Mouse (Mus musculus) small intestine, adult 2 months (tissue): ENCODE results near the gene Ptpdc1. TPM values are rescaled to one million over a fixed set of nuclear protein-coding genes. Genes with fewer than 3 reads are reported as not detected.

Experiments used
- H3K27ac ChIP-seq: fragments of 200-500 bp; 2 replicates; pipeline ENCODE4 v1.5.1; 2012; ENCODE audit warnings: low read depth, low read length, control low read depth, inconsistent platforms; ENCODE audit not compliant: insufficient read depth
- H3K27me3 ChIP-seq: fragments of 200-500 bp; 2 replicates; pipeline ENCODE4 v1.6.1; 2012; ENCODE audit warnings: mild to moderate bottlenecking, moderate library complexity, low read length, inconsistent platforms; ENCODE audit not compliant: control insufficient read depth, insufficient read depth
- H3K36me3 ChIP-seq: fragments of 200-500 bp; 2 replicates; pipeline ENCODE4 v1.6.1; 2012; ENCODE audit warnings: mild to moderate bottlenecking, low read length, control low read depth, inconsistent platforms; ENCODE audit not compliant: control insufficient read depth, insufficient read depth
- H3K4me1 ChIP-seq: fragments of 200-500 bp; 2 replicates; pipeline ENCODE4 v1.6.1; 2012; ENCODE audit warnings: low read length, inconsistent platforms, mixed read lengths; ENCODE audit not compliant: control insufficient read depth, insufficient read depth, insufficient read length
- H3K4me3 ChIP-seq: fragments of 200-500 bp; 2 replicates; pipeline ENCODE4 v1.5.1; 2012; ENCODE audit warnings: low read depth, mild to moderate bottlenecking, control low read depth, inconsistent platforms, low read length, moderate library complexity
- CTCF ChIP-seq: fragments of 200-500 bp; IDR thresholded peaks from 2 replicates; pipeline ENCODE4 v1.5.1; 2012; ENCODE audit warnings: low read depth, mild to moderate bottlenecking, control low read depth, inconsistent platforms, low read length, moderate library complexity, mixed read lengths; ENCODE audit not compliant: insufficient replicate concordance, insufficient read length; ENCODE audit errors: extremely low read depth
- POLR2A ChIP-seq: fragments of 200-500 bp; IDR thresholded peaks from 2 replicates; pipeline ENCODE4 v1.6.1; 2012; ENCODE audit warnings: low read depth, mild to moderate bottlenecking, control low read depth, inconsistent platforms, low read length, moderate library complexity
- WGBS: fragments of 180-500 bp; shearing (Covaris S2); methylation state at CpG from one replicate; pipeline ENCODE4 v1.1.7; 2018; 5-methylcytosine and 5-hydroxymethylcytosine counted together
- polyA plus RNA-seq: library from polyadenylated mRNA; depleted of rRNA; stranded (reverse); fragments of >200 nt; gene quantifications from 2 replicates; pipeline ENCODE4 v1.2.3, GENCODE M21; 2012

The Ptpdc1 gene
- polyA plus RNA-seq, 1 experiment: 0.62 TPM

DNA sequence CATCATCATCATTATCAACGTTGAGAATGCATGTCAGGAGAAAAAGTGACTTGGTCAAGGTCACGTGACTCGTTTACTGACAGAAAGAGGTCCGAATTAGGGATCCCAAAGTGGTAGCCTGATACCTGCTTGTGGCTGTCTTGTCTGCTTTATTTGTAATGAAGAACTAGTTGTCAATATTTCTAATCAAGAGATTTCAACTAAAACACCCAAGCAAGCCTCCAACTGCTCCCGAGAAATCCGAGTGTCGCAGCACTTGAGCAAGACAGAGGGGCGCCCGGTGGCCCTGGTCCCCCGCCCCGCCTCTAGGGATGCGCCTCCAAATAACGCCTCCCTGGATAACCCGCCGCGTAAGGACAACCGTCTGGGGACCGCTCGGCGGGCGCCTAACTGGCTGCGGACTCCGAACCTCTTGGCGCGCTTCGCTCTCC is 481 bp downstream of the Ptpdc1 start:
- H3K36me3 ChIP-seq: no peaks in the 10 kb centered on the region
- H3K4me3 ChIP-seq: peak overlapping the region; percentile 91
- H3K4me1 ChIP-seq: peaks cover 3% of the 10 kb centered on the region; the same call in 1 of the 2 replicates
- peak overlapping the region; percentile 58 for H3K27ac ChIP-seq
- TF ChIP-seq POLR2A: no peak
- TF ChIP-seq CTCF: no peak
- WGBS: 2% methylated on average over 26 of the region's 26 CpGs
- H3K27me3 ChIP-seq: no peaks in the 10 kb centered on the region

GRCm38 (mm10) chr13:48618890-48619289 is 6.6 kb downstream of the Ptpdc1 start:
- Histone ChIP-seq H3K27ac (no peak overlapping the region), H3K4me1 (no peaks in the 10 kb centered on the region), H3K36me3 (no peaks in the 10 kb centered on the region), H3K4me3 (no peak overlapping the region), H3K27me3 (no peaks in the 10 kb centered on the region)
- no peak for TF ChIP-seq CTCF
- TF ChIP-seq POLR2A: no peak
- WGBS: 99% methylated on average over 4 of the region's 4 CpGs

DNA sequence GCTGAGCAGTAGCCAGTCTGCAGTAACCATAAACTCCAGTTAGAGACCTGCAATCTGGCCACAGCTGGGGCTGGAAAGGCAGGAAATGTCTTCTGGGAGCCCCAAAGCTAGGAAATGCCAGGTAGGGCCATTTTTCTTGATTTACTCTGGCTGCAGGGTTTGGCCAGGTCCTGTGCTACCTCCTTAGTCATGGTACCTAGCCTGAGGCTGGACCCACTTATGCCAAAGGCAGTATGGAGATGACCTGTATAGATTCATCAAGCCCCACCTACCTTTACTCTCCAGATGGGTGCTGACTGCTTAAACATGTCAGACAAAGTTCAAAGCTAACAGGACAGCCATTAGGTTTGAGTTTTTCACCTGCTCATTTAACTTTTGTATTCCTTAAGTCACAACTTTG is 7.7 kb downstream of the Ptpdc1 start:
- no peak overlapping the region for H3K4me3 ChIP-seq
- no peaks in the 10 kb centered on the region for H3K4me1 ChIP-seq
- no peaks in the 10 kb centered on the region for H3K36me3 ChIP-seq
- TF ChIP-seq POLR2A (no peak), CTCF (no peak)
- H3K27ac ChIP-seq: no peak overlapping the region
- no peaks in the 10 kb centered on the region for H3K27me3 ChIP-seq

DNA sequence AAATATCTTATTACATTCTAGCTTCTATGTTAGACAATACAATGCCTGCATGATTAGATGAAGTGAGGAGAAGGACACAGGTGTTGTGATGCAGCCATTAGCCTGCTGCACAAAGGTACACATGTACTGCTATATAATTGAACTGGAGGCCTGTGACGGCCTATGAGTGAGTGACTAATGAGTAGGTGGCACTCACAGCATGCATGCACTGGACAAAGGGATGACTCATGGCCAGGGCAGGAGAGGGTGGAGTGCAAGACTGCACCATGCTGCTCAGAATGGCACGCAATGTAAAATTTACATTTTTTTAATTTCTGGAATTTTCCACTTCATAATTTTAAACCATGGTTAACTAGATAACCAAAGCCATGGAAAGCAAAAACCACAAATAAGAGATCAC is 10.9 kb downstream of the Ptpdc1 start:
- WGBS: 88% methylated on average over 2 of the region's 2 CpGs
- Histone ChIP-seq H3K27me3 (no peaks in the 10 kb centered on the region), H3K4me1 (no peaks in the 10 kb centered on the region), H3K4me3 (no peak overlapping the region), H3K27ac (no peak overlapping the region), H3K36me3 (no peaks in the 10 kb centered on the region)
- no peak for TF ChIP-seq CTCF
- no peak for TF ChIP-seq POLR2A

DNA sequence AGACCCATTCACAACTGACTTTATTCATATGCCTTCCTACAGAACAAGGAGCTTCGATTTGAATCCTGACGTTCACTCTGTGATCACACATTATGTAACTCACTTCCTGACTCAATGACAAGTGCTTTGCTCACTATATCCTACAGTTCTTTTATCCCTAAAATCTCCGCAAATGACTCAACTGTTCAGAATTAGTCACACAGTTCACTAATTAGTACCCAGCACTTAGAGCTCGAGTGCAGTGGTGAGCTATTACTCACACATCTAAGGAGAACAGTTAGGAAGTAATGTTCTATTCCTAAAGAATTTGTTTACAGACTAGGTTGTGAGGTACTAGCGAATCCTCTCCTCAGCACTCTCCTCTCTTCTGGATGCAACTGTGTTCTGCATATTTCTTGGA is 16.4 kb downstream of the Ptpdc1 start:
- TF ChIP-seq CTCF (no peak), POLR2A (no peak)
- Histone ChIP-seq H3K27ac (no peak overlapping the region), H3K4me1 (no peaks in the 10 kb centered on the region), H3K4me3 (no peak overlapping the region), H3K36me3 (no peaks in the 10 kb centered on the region), H3K27me3 (no peaks in the 10 kb centered on the region)
- 81% methylated on average over 5 of the region's 5 CpGs for WGBS

DNA sequence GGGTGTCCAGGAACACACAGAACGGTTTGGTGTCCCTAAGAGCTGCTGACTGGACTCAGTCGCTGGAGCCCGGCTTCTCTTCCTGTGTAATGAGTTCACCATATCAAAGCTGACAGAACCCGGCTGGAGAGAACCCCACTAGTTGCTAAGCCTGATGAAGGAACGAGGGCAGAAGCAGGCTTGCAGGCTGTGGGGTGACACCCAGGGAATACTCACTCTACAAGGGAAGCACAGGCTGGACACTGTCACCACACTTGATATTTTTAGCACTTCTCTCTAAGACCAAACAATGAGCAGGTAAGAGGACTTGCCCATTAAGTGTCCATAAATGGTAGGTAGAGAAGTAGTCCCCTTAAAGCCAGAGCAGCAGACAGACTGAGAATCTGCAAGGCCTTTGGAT is 20.9 kb downstream of the Ptpdc1 start:
- 85% methylated on average over 5 of the region's 5 CpGs for WGBS
- Histone ChIP-seq H3K36me3 (no peaks in the 10 kb centered on the region), H3K27ac (no peak overlapping the region), H3K27me3 (no peaks in the 10 kb centered on the region), H3K4me1 (no peaks in the 10 kb centered on the region), H3K4me3 (no peak overlapping the region)
- no peak for TF ChIP-seq POLR2A
- no peak for TF ChIP-seq CTCF

- Histone ChIP-seq H3K27ac (no peak overlapping the region), H3K27me3 (no peaks in the 10 kb centered on the region), H3K4me3 (no peak overlapping the region), H3K4me1 (no peaks in the 10 kb centered on the region), H3K36me3 (no peaks in the 10 kb centered on the region)
- WGBS: 82% methylated on average over 3 of the region's 3 CpGs
- no peak for TF ChIP-seq CTCF
- TF ChIP-seq POLR2A: no peak
Measured at GRCm38 (mm10) chr13:48603296-48603695, 22.2 kb downstream of the Ptpdc1 start.

GRCm38 (mm10) chr13:48594605-48595004 is 30.9 kb downstream of the Ptpdc1 start:
- H3K27ac ChIP-seq: no peak overlapping the region
- H3K4me3 ChIP-seq: no peak overlapping the region
- H3K27me3 ChIP-seq: no peaks in the 10 kb centered on the region
- no peaks in the 10 kb centered on the region for H3K4me1 ChIP-seq
- TF ChIP-seq POLR2A (no peak), CTCF (no peak)
- no peaks in the 10 kb centered on the region for H3K36me3 ChIP-seq
- 82% methylated on average over 7 of the region's 7 CpGs for WGBS
